Mouse (Mus musculus): ENCODE measurements around the gene Fam243.

Gene Fam243

GRCm38 (mm10) chr16:92319353-92320109 lies 1.7 kb downstream of the Fam243 start:
- DNase-seq: no peak

- DNase-seq: no peak
These were observed 5.0 kb downstream of the Fam243 start for GRCm38 (mm10) chr16:92316049-92316738.

- no peak for DNase-seq
These were observed 7.1 kb downstream of the Fam243 start for GRCm38 (mm10) chr16:92313953-92314741.

- no peak for DNase-seq
These were observed 12.1 kb downstream of the Fam243 start for GRCm38 (mm10) chr16:92309126-92309525.

- no peak for DNase-seq
These were observed 13.3 kb downstream of the Fam243 start for GRCm38 (mm10) chr16:92307947-92308346.

- DNase-seq: no peak
These were observed 15.7 kb downstream of the Fam243 start for GRCm38 (mm10) chr16:92305519-92305918.

GRCm38 (mm10) chr16:92302506-92302905 lies 18.7 kb downstream of the Fam243 start:
- no peak for DNase-seq

- DNase-seq: no peak
These were observed 19.3 kb downstream of the Fam243 start for GRCm38 (mm10) chr16:92301989-92302388.

GRCm38 (mm10) chr16:92301412-92301806 lies 19.8 kb downstream of the Fam243 start:
- DNase-seq: no peak

- peak; percentile 94 for DNase-seq
These were observed 20.4 kb downstream of the Fam243 start, which contains the start of gene Smim11 for GRCm38 (mm10) chr16:92300649-92301411. Smim11 (plus strand) TSS chr16:92301286.

- no peak for DNase-seq
These were observed 25.9 kb downstream of the Fam243 start for GRCm38 (mm10) chr16:92295328-92295727.

GRCm38 (mm10) chr16:92294267-92294970 lies 26.8 kb downstream of the Fam243 start:
- DNase-seq: no peak

GRCm38 (mm10) chr16:92292101-92292500 lies 29.1 kb downstream of the Fam243 start, which contains the start of gene Kcne2:
Kcne2 (plus strand) TSS chr16:92292389.
- no peak for DNase-seq

- no peak for DNase-seq
These were observed 31.2 kb downstream of the Fam243 start for GRCm38 (mm10) chr16:92290045-92290444.

GRCm38 (mm10) chr16:92288778-92289177 lies 32.5 kb downstream of the Fam243 start:
- no peak for DNase-seq

- peak; percentile 71 for DNase-seq
These were observed 34.6 kb downstream of the Fam243 start for GRCm38 (mm10) chr16:92286609-92287008.

- DNase-seq: no peak
These were observed 36.2 kb downstream of the Fam243 start for GRCm38 (mm10) chr16:92285068-92285467.

- DNase-seq: no peak
These were observed 38.6 kb downstream of the Fam243 start for GRCm38 (mm10) chr16:92282671-92283070.

GRCm38 (mm10) chr16:92275526-92275925 lies 45.7 kb downstream of the Fam243 start:
- DNase-seq: no peak

- DNase-seq: no peak
These were observed 46.7 kb downstream of the Fam243 start for GRCm38 (mm10) chr16:92274516-92274915.
